Mouse (Mus musculus) kidney, embryonic 14.5 days (tissue): ENCODE results near the gene Cdh16. TPM values are rescaled to one million over a fixed set of nuclear protein-coding genes. Genes with fewer than 3 reads are reported as not detected.

Experiments
- ATAC-seq: fragments of 200-750 bp; cut with Nextera tagmentation; 2 replicates; pipeline ENCODE4 v1.8.0; 2017; ENCODE audit warnings: moderate number of reproducible peaks, mild to moderate bottlenecking, moderate TSS enrichment, moderate library complexity; ENCODE audit not compliant: low FRiP score, low TSS enrichment
- H3K27ac ChIP-seq: fragments of 300-500 bp; sonication (generic); 2 replicates; pipeline ENCODE4 v1.5.1; 2014; ENCODE audit warnings: low read depth, mild to moderate bottlenecking, low read length, moderate library complexity, mixed read lengths
- H3K27me3 ChIP-seq: fragments of 300-500 bp; sonication (generic); 2 replicates; pipeline ENCODE4 v1.6.1; 2014; ENCODE audit warnings: mild to moderate bottlenecking, low read length; ENCODE audit not compliant: control insufficient read depth, insufficient read depth
- H3K36me3 ChIP-seq: fragments of 300-500 bp; sonication (generic); 2 replicates; pipeline ENCODE4 v1.6.1; 2014; ENCODE audit warnings: low read length, mixed read lengths; ENCODE audit not compliant: control insufficient read depth, insufficient read depth
- H3K4me1 ChIP-seq: fragments of 300-500 bp; sonication (generic); 2 replicates; pipeline ENCODE4 v1.6.1; 2014; ENCODE audit warnings: low read length, mixed read lengths; ENCODE audit not compliant: control insufficient read depth, insufficient read depth
- H3K4me2 ChIP-seq: fragments of 300-500 bp; sonication (generic); replicated peaks from 2 replicates; pipeline ENCODE4 v1.6.1; 2014; ENCODE audit warnings: low read depth, mild to moderate bottlenecking, low read length
- H3K4me3 ChIP-seq: fragments of 300-500 bp; sonication (generic); 2 replicates; pipeline ENCODE4 v1.5.1; 2014; ENCODE audit warnings: mild to moderate bottlenecking, low read length
- H3K9ac ChIP-seq: fragments of 300-500 bp; sonication (generic); 2 replicates; pipeline ENCODE4 v1.6.1; 2014; ENCODE audit warnings: low read depth, mild to moderate bottlenecking, low read length, moderate library complexity
- H3K9me3 ChIP-seq: fragments of 300-500 bp; sonication (generic); 2 replicates; pipeline ENCODE4 v1.6.1; 2016; ENCODE audit warnings: low read length; ENCODE audit not compliant: control insufficient read depth
- WGBS: fragments of 180-500 bp; shearing (Covaris S2); extraction: QIAGEN DNeasy Blood & Tissue Kit; methylation state at CpG from one replicate; pipeline ENCODE4 v1.1.7; 2014; 5-methylcytosine and 5-hydroxymethylcytosine counted together
- polyA plus RNA-seq: library from polyadenylated mRNA; unstranded; fragments of >200 nt; fragmentation: Nextera tagmentation; extraction: Ambion mirVana; gene quantifications from 2 replicates; pipeline ENCODE4 v1.2.1, GENCODE M21; 2014

Gene Cdh16
- polyA plus RNA-seq, 1 experiment from 2014 or later = 200 TPM

DNA sequence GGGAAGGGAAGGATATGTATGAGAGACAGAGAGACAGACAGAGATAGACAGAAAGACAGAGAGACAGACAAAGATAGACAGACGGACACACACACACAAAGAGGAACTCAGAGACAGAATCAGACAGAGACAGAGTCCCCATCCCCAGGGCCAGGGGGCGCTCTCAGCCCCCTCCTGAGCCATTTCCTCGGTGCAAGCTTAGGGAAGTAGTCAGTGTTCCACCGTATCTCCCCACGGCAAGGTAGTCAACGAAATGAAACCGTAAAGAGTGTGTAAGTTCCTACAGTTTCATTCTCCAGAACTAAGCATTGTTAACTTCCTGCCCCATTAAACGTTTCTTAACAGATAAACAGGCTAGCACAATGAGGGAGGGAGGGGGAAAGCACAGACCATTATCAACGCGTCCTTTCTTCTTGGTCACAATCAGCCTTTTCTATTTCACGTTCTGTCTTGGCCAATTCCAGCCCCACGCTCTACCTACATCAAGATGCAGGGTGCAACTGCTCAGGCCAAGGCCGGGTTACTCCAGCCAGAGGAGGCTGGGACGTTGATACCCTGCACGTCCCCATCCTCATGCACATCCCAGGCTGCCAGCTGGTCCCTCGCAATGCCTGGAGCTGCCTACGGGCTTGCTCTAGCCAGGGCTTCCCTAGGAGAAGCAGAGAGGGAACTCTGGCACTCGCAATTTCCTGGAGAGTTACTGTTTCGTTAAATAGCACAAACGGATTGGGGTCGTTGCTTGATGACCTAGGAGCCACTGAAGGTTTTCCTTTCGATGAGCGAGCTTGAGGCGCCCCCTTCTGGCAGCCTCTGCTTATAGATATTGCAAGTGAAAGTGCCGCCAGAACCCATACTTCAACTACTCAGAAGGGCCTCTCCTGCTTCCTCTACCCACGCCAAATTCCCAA, 53.5 kb downstream of the Cdh16 start:
- no peak overlapping the region for H3K27ac ChIP-seq
- no peaks in the 10 kb centered on the region for H3K36me3 ChIP-seq
- no peaks in the 10 kb centered on the region for H3K27me3 ChIP-seq
- WGBS = 4% methylated on average over 26 of the region's 26 CpGs
- no peaks in the 10 kb centered on the region for H3K9me3 ChIP-seq
- peak; percentile 77 for ATAC-seq
- H3K4me1 ChIP-seq = no peaks in the 10 kb centered on the region
- peak overlapping the region; percentile 35 for H3K4me3 ChIP-seq
- H3K9ac ChIP-seq = peak overlapping the region; percentile 14; the same call in 1 of the 2 replicates
- H3K4me2 ChIP-seq = peak overlapping the region; percentile 61

DNA sequence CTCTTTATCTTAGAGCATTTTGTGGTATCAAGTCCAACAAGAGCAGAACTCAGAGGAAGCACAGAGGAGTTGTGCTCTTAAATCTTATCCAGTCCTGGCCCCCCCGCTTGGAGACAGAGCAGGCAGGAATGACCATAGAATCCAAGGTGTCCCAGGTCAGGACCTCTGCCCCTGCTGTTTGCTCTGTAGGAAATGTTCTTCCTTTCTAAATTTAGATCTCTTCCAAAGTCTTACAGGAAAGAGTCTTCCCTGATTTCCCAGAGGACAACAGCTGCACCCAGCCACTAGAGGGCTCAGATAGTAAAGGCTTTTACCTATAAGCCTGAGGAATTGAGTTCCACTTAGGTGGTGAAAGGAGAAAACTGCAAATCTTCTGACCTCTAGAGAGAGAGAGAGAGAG, 54.6 kb downstream of the Cdh16 start:
- no peaks in the 10 kb centered on the region for H3K4me1 ChIP-seq
- no peaks in the 10 kb centered on the region for H3K27me3 ChIP-seq
- H3K36me3 ChIP-seq = no peaks in the 10 kb centered on the region
- H3K9me3 ChIP-seq = no peaks in the 10 kb centered on the region
- H3K4me3 ChIP-seq = no peak overlapping the region
- H3K4me2 ChIP-seq = no peak overlapping the region
- 38% methylated on average over 1 of the region's 1 CpGs for WGBS
- no peak overlapping the region for H3K9ac ChIP-seq
- ATAC-seq = no peak
- H3K27ac ChIP-seq = no peak overlapping the region

DNA sequence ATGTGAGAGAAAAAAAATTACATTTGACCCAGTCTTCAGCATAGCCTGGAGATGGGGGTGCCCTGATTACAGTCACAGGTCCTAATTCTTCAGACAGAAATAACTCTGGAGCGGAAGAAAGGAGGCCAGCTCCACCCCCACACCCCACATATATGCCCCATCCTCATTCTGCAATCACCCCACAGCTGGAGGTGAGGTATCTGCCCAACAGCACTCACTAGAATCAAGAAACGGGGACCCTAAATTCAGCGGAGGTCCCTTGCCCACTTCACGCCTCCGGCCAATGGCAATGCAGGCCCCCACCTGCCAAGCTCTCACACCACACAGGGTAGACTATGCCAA, 58.8 kb downstream of the Cdh16 start:
- WGBS = 91% methylated on average over 5 of the region's 5 CpGs
- ATAC-seq = peak; percentile 33; the same call in 1 of the 2 replicates

DNA sequence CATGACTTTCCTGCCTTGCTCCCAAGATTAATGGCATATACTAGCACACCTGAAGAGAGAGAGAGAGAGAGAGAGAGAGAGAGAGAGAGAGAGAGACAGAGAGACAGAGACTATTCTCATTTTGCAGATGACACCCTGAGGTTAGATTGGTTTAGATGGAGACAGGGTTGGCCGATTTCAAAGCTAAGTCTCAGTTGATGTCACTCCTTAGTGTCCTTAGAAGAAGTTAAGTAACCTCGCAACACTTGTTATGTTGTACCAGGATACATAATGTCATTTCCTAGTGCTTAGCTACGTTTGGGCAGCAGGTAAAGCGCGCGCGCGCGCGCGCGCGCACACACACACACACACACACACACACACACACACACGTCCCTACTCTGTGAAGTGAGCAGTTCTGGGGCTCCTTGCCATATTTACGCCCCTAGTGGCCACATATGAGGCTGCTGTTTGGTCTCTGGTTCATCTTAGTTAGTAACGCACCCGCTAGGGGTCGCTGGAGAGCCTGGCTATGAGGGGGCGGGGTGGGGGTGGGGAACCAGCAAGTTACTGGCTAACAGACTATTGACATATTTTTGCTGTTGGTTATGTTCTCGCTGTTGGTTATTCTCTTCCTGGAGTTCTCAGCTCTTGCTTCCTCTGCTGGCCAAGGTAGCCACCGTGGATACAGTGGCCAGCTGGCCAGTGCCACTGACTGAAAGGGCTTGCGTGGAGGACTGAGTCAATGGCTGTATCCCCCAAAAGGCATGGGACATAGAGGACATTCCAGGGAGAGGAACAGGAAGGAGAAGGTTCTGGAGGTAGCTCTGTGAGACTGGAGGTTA, 59.4 kb downstream of the Cdh16 start:
- peak; percentile 91 for ATAC-seq
- WGBS = 19% methylated on average over 22 of the region's 22 CpGs

More for the DNA sequence above, 58.8 kb downstream of the Cdh16 start:
- Histone ChIP-seq H3K27me3 (no peaks in the 10 kb centered on the region), H3K36me3 (no peaks in the 10 kb centered on the region), H3K27ac (no peak overlapping the region), H3K9ac (no peak overlapping the region), H3K4me1 (no peaks in the 10 kb centered on the region), H3K4me3 (no peak overlapping the region), H3K9me3 (no peaks in the 10 kb centered on the region), H3K4me2 (no peak overlapping the region)

DNA sequence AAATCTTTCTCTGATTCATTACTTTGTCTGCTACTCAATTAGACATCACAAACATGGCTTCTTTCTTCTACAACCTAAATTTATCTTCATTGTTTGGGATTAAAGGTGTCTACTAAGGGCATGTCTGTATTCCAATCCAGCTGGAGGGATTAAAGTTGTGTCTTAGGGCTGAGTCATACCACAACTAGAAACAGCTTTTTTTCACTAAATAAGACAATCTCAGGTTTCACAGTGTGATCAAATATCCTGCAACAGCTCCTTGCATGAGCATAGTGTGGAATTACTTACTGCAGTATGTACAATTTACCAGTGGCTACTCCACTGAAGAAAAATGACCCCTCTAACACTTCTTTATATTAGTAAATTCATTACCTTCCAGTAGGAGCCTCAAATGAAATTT, 63.5 kb downstream of the Cdh16 start:
- Histone ChIP-seq H3K9ac (no peak overlapping the region), H3K4me2 (no peak overlapping the region), H3K27me3 (no peaks in the 10 kb centered on the region), H3K27ac (no peak overlapping the region), H3K4me3 (no peak overlapping the region), H3K4me1 (no peaks in the 10 kb centered on the region), H3K36me3 (no peaks in the 10 kb centered on the region), H3K9me3 (no peaks in the 10 kb centered on the region)
- no peak for ATAC-seq

More for the DNA sequence above, 59.4 kb downstream of the Cdh16 start:
- Histone ChIP-seq H3K4me2 (no peak overlapping the region), H3K4me1 (no peaks in the 10 kb centered on the region), H3K9ac (no peak overlapping the region), H3K4me3 (no peak overlapping the region), H3K27ac (no peak overlapping the region), H3K27me3 (no peaks in the 10 kb centered on the region), H3K36me3 (no peaks in the 10 kb centered on the region), H3K9me3 (no peaks in the 10 kb centered on the region)

DNA sequence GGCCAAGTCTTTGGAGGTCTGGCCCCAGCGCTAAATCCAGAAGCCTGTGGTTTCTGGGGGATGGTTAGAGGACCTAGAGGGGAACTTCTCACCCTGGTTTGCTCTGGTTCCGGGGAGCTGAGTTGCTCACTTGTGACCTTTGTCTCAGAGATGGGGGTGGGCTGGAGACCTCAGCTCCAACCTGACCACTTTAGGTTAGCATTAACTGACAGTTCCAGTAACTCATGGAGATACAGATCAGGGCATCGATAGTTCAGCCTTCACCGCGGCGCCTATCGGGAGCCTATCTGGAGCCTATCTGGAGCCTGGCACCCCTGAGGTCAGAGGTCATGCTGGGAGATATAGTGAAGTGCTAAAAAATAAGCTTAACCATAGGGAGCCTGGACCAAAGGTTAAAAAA, 67.0 kb downstream of the Cdh16 start:
- no peak overlapping the region for H3K9ac ChIP-seq
- H3K4me1 ChIP-seq = no peaks in the 10 kb centered on the region
- WGBS = 67% methylated on average over 7 of the region's 7 CpGs
- H3K4me3 ChIP-seq = no peak overlapping the region
- no peak overlapping the region for H3K4me2 ChIP-seq
- no peak for ATAC-seq
- H3K27me3 ChIP-seq = no peaks in the 10 kb centered on the region
- H3K9me3 ChIP-seq = no peaks in the 10 kb centered on the region
- H3K36me3 ChIP-seq = no peaks in the 10 kb centered on the region
- H3K27ac ChIP-seq = no peak overlapping the region

DNA sequence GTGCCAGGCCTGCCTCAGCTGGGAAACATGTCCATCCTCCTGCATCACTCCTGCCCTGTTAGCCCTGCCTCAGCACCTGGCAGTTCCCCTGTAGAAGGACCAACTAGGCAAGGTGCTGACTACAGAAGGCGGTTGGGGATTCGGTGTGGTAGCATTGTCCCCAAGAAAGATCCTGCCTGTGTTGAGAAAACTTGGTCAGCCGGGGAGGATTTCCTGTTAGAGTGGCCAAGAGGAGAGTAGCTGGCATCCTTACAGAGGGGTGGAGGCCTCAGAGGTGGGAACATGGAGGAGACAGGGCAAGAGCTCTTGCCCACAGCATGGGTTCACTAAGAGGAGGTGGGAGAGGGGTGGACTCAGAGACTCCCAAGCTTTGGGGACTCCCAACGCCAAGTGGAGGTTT, 69.0 kb downstream of the Cdh16 start:
- Histone ChIP-seq H3K36me3 (no peaks in the 10 kb centered on the region), H3K4me2 (no peak overlapping the region), H3K9me3 (no peaks in the 10 kb centered on the region), H3K27me3 (no peaks in the 10 kb centered on the region), H3K27ac (no peak overlapping the region), H3K4me3 (no peak overlapping the region), H3K4me1 (no peaks in the 10 kb centered on the region), H3K9ac (no peak overlapping the region)
- ATAC-seq = no peak
- WGBS = 83% methylated on average over 4 of the region's 4 CpGs
